Mouse (Mus musculus) forebrain, embryonic 16.5 days (tissue): ENCODE results near the gene Itk. TPM values are rescaled to one million over a fixed set of nuclear protein-coding genes. Genes with fewer than 3 reads are reported as not detected.

Experiments
- ATAC-seq: fragments of 200-750 bp; cut with Nextera tagmentation; 2 replicates; pipeline ENCODE4 v1.8.0; 2017; ENCODE audit warnings: mild to moderate bottlenecking, moderate library complexity
- H3K27ac ChIP-seq: fragments of 300-500 bp; sonication (generic); 2 replicates; pipeline ENCODE4 v1.5.1; 2014; ENCODE audit warnings: low read length, control low read depth
- H3K27me3 ChIP-seq: fragments of 300-500 bp; sonication (generic); replicated peaks from 2 replicates; pipeline ENCODE4 v1.6.1; 2014; ENCODE audit warnings: low read length; ENCODE audit not compliant: control insufficient read depth, insufficient read depth
- H3K36me3 ChIP-seq: fragments of 300-500 bp; sonication (generic); 2 replicates; pipeline ENCODE4 v1.6.1; 2014; ENCODE audit not compliant: control insufficient read depth, insufficient read depth
- H3K4me1 ChIP-seq: fragments of 300-500 bp; sonication (generic); replicated peaks from 2 replicates; pipeline ENCODE4 v1.6.1; 2014; ENCODE audit warnings: low read length; ENCODE audit not compliant: control insufficient read depth, insufficient read depth
- H3K4me2 ChIP-seq: fragments of 300-500 bp; sonication (generic); 2 replicates; pipeline ENCODE4 v1.6.1; 2014; ENCODE audit warnings: mild to moderate bottlenecking, low read length, control low read depth
- H3K4me3 ChIP-seq: fragments of 300-500 bp; sonication (generic); replicated peaks from 2 replicates; pipeline ENCODE4 v1.5.1; 2014; ENCODE audit warnings: mild to moderate bottlenecking, low read length, control low read depth
- H3K9ac ChIP-seq: fragments of 300-500 bp; sonication (generic); replicated peaks from 2 replicates; pipeline ENCODE4 v1.6.1; 2014; ENCODE audit warnings: low read depth, low read length, control low read depth
- H3K9me3 ChIP-seq: fragments of 300-500 bp; sonication (generic); 2 replicates; pipeline ENCODE4 v1.6.1; 2016; ENCODE audit warnings: low read length; ENCODE audit not compliant: control insufficient read depth
- WGBS: fragments of 180-500 bp; shearing (Covaris S2); extraction: QIAGEN DNeasy Blood & Tissue Kit; methylation state at CpG from one replicate; pipeline ENCODE4 v1.1.7; 2014; 5-methylcytosine and 5-hydroxymethylcytosine counted together
- polyA plus RNA-seq: library from polyadenylated mRNA; unstranded; fragments of >200 nt; fragmentation: Nextera tagmentation; extraction: Ambion mirVana; gene quantifications from 2 replicates; pipeline ENCODE4 v1.2.1, GENCODE M21; 2015

Gene Itk
- polyA plus RNA-seq, 1 experiment from 2014 or later: not detected

- no peak overlapping the region for H3K4me2 ChIP-seq
- 74% methylated on average over 1 of the region's 1 CpGs for WGBS
- no peak overlapping the region for H3K9ac ChIP-seq
- no peak overlapping the region for H3K27ac ChIP-seq
- H3K27me3 ChIP-seq: no peaks in the 10 kb centered on the region
- H3K4me1 ChIP-seq: no peaks in the 10 kb centered on the region
- H3K9me3 ChIP-seq: no peaks in the 10 kb centered on the region
- ATAC-seq: no peak
- H3K4me3 ChIP-seq: no peak overlapping the region
- H3K36me3 ChIP-seq: no peaks in the 10 kb centered on the region
Measured at GRCm38 (mm10) chr11:46418438-46418837, 29.1 kb upstream of the Itk start.

GRCm38 (mm10) chr11:46410018-46410563, 20.8 kb upstream of the Itk start:
- no peak for ATAC-seq
- Histone ChIP-seq H3K9me3 (no peaks in the 10 kb centered on the region), H3K27me3 (no peaks in the 10 kb centered on the region), H3K4me2 (no peak overlapping the region), H3K36me3 (no peaks in the 10 kb centered on the region), H3K27ac (no peak overlapping the region), H3K9ac (no peak overlapping the region), H3K4me1 (no peaks in the 10 kb centered on the region), H3K4me3 (no peak overlapping the region)
- 33% methylated on average over 1 of the region's 2 CpGs for WGBS

- H3K27ac ChIP-seq: no peak overlapping the region
- WGBS: 34% methylated on average over 10 of the region's 10 CpGs
- no peak for ATAC-seq
- H3K36me3 ChIP-seq: no peaks in the 10 kb centered on the region
- H3K9me3 ChIP-seq: no peaks in the 10 kb centered on the region
- no peak overlapping the region for H3K4me2 ChIP-seq
- no peak overlapping the region for H3K9ac ChIP-seq
- no peaks in the 10 kb centered on the region for H3K27me3 ChIP-seq
- H3K4me1 ChIP-seq: no peaks in the 10 kb centered on the region
- H3K4me3 ChIP-seq: no peak overlapping the region
Measured at GRCm38 (mm10) chr11:46406721-46407120, 17.4 kb upstream of the Itk start.

- no peak for ATAC-seq
- no peak overlapping the region for H3K4me2 ChIP-seq
- H3K4me3 ChIP-seq: no peak overlapping the region
- 90% methylated on average over 16 of the region's 16 CpGs for WGBS
- no peak overlapping the region for H3K27ac ChIP-seq
- no peaks in the 10 kb centered on the region for H3K36me3 ChIP-seq
- no peak overlapping the region for H3K9ac ChIP-seq
- H3K27me3 ChIP-seq: no peaks in the 10 kb centered on the region
- H3K4me1 ChIP-seq: no peaks in the 10 kb centered on the region
- no peaks in the 10 kb centered on the region for H3K9me3 ChIP-seq
Measured at GRCm38 (mm10) chr11:46404986-46405385, 15.7 kb upstream of the Itk start.

- 89% methylated on average over 12 of the region's 12 CpGs for WGBS
- no peaks in the 10 kb centered on the region for H3K36me3 ChIP-seq
- H3K27me3 ChIP-seq: no peaks in the 10 kb centered on the region
- no peak overlapping the region for H3K9ac ChIP-seq
- no peak for ATAC-seq
- no peak overlapping the region for H3K4me3 ChIP-seq
- H3K27ac ChIP-seq: no peak overlapping the region
- H3K9me3 ChIP-seq: no peaks in the 10 kb centered on the region
- no peak overlapping the region for H3K4me2 ChIP-seq
- H3K4me1 ChIP-seq: no peaks in the 10 kb centered on the region
Measured at GRCm38 (mm10) chr11:46401555-46401954, 12.2 kb upstream of the Itk start.

GRCm38 (mm10) chr11:46398933-46399383, 9.6 kb upstream of the Itk start:
- Histone ChIP-seq H3K9ac (no peak overlapping the region), H3K9me3 (no peaks in the 10 kb centered on the region), H3K36me3 (no peaks in the 10 kb centered on the region), H3K4me3 (no peak overlapping the region), H3K27ac (no peak overlapping the region), H3K4me2 (no peak overlapping the region), H3K4me1 (no peaks in the 10 kb centered on the region), H3K27me3 (no peaks in the 10 kb centered on the region)
- 66% methylated on average over 5 of the region's 5 CpGs for WGBS
- ATAC-seq: no peak

- H3K9ac ChIP-seq: no peak overlapping the region
- no peaks in the 10 kb centered on the region for H3K9me3 ChIP-seq
- WGBS: 87% methylated on average over 4 of the region's 4 CpGs
- no peaks in the 10 kb centered on the region for H3K4me1 ChIP-seq
- H3K36me3 ChIP-seq: no peaks in the 10 kb centered on the region
- H3K4me3 ChIP-seq: no peak overlapping the region
- no peak overlapping the region for H3K27ac ChIP-seq
- ATAC-seq: no peak
- no peak overlapping the region for H3K4me2 ChIP-seq
- H3K27me3 ChIP-seq: no peaks in the 10 kb centered on the region
Measured at GRCm38 (mm10) chr11:46398473-46398872, 9.2 kb upstream of the Itk start.

- WGBS: 76% methylated on average over 2 of the region's 2 CpGs
- no peaks in the 10 kb centered on the region for H3K9me3 ChIP-seq
- no peak overlapping the region for H3K4me3 ChIP-seq
- H3K27ac ChIP-seq: no peak overlapping the region
- no peak overlapping the region for H3K9ac ChIP-seq
- ATAC-seq: no peak
- H3K4me1 ChIP-seq: no peaks in the 10 kb centered on the region
- no peak overlapping the region for H3K4me2 ChIP-seq
- H3K27me3 ChIP-seq: no peaks in the 10 kb centered on the region
- H3K36me3 ChIP-seq: no peaks in the 10 kb centered on the region
Measured at GRCm38 (mm10) chr11:46397900-46398299, 8.6 kb upstream of the Itk start.

- Histone ChIP-seq H3K36me3 (no peaks in the 10 kb centered on the region), H3K4me3 (no peak overlapping the region), H3K4me1 (no peaks in the 10 kb centered on the region), H3K4me2 (no peak overlapping the region), H3K27ac (no peak overlapping the region), H3K9me3 (no peaks in the 10 kb centered on the region), H3K27me3 (no peaks in the 10 kb centered on the region), H3K9ac (no peak overlapping the region)
- no peak for ATAC-seq
- WGBS: 95% methylated on average over 4 of the region's 4 CpGs
Measured at GRCm38 (mm10) chr11:46396860-46397179, 7.5 kb upstream of the Itk start.

GRCm38 (mm10) chr11:46396167-46396859, 7.0 kb upstream of the Itk start, which contains the start of gene Fam71b:
Gene Fam71b, plus strand, starts transcription at chr11:46396559.
- WGBS: 81% methylated on average over 13 of the region's 13 CpGs

More at GRCm38 (mm10) chr11:46396167-46396859, 7.0 kb upstream of the Itk start, which contains the start of gene Fam71b:
- Histone ChIP-seq H3K4me1 (no peaks in the 10 kb centered on the region), H3K4me2 (no peak within 1 kb of the TSS), H3K9me3 (no peaks in the 10 kb centered on the region), H3K9ac (no peak within 1 kb of the TSS), H3K36me3 (no peaks in the 10 kb centered on the region), H3K27me3 (no peaks in the 10 kb centered on the region), H3K4me3 (no peak within 1 kb of the TSS), H3K27ac (no peak within 1 kb of the TSS)
- ATAC-seq: no peak
